In genomic region chr1:60179376-60179775, GRCm38 (mm10) we compare ENCODE assay signal across 8 mouse cellular contexts. TPM values are rescaled to one million over a fixed set of nuclear protein-coding genes. Genes with fewer than 3 reads are reported as not detected.
DNase-seq lines count a peak whose midpoint lies in the region; ATAC-seq and TF ChIP-seq lines count a peak whose summit lies in the region.

No protein-coding gene starts in this region.

- H3K9me3 ChIP-seq in kidney, embryonic 15.5 days (replicated peaks): no peaks in the 10 kb centered on the region
- H3K9me3 ChIP-seq in midbrain, embryonic 12.5 days: no peaks in the 10 kb centered on the region

- peaks cover 10% of the 10 kb centered on the region for H3K4me1 ChIP-seq in kidney, embryonic 15.5 days
- peaks cover 8% of the 10 kb centered on the region for H3K4me1 ChIP-seq in bone marrow macrophage, adult 2 months (ENCODE audit: control insufficient read depth, insufficient read depth, low read length)
- peaks cover 10% of the 10 kb centered on the region for H3K4me1 ChIP-seq in midbrain, embryonic 12.5 days

- DNase-seq in kidney, adult 11 months: no peak
- peak; percentile 11 for DNase-seq in forelimb bud, embryonic 11.5 days (ENCODE audit: low read depth, low spot score)
- DNase-seq in ovary, postnatal 36 days (ENCODE audit: low spot score): no peak
- no peak for DNase-seq in urinary bladder, postnatal 25 days (ENCODE audit: low spot score)
- DNase-seq in frontal cortex, postnatal 14 days (ENCODE audit: low spot score in 2 of 2): no peak

- no peak for TF ChIP-seq POLR2A in bone marrow macrophage, adult 2 months (IDR thresholded peaks at IDR 0.05; ENCODE audit: borderline replicate concordance, low read depth, low read length)

- TF ChIP-seq CTCF in bone marrow macrophage, adult 2 months (IDR thresholded peaks at IDR 0.05; ENCODE audit: low read depth, low read length): no peak

- no peaks in the 10 kb centered on the region for H3K27me3 ChIP-seq in kidney, embryonic 15.5 days
- no peaks in the 10 kb centered on the region for H3K27me3 ChIP-seq in midbrain, embryonic 12.5 days

- no peak for ATAC-seq in kidney, embryonic 15.5 days (replicated peaks; ENCODE audit: low FRiP score)
- ATAC-seq in midbrain, embryonic 12.5 days (ENCODE audit: low FRiP score, low read depth): no peak

- H3K4me3 ChIP-seq in kidney, embryonic 15.5 days (replicated peaks): peak overlapping the region; percentile 78
- peak overlapping the region; percentile 37 for H3K4me3 ChIP-seq in bone marrow macrophage, adult 2 months (ENCODE audit: insufficient read depth, low read length)
- H3K4me3 ChIP-seq in midbrain, embryonic 12.5 days: peak overlapping the region; percentile 89

- peak overlapping the region; percentile 61 for H3K4me2 ChIP-seq in kidney, embryonic 15.5 days
- H3K4me2 ChIP-seq in midbrain, embryonic 12.5 days (replicated peaks): peak overlapping the region; percentile 64

- H3K27ac ChIP-seq in kidney, embryonic 15.5 days: no peak overlapping the region
- no peak overlapping the region for H3K27ac ChIP-seq in bone marrow macrophage, adult 2 months (ENCODE audit: insufficient read depth, low read depth, low read length)
- H3K27ac ChIP-seq in midbrain, embryonic 12.5 days (replicated peaks): no peak overlapping the region

- H3K9ac ChIP-seq in kidney, embryonic 15.5 days: peak overlapping the region; percentile 52
- no peak overlapping the region; the same call in 1 of the 2 replicates for H3K9ac ChIP-seq in midbrain, embryonic 12.5 days (replicated peaks)

- 25% methylated on average over 4 of the region's 4 CpGs for WGBS in kidney, embryonic 15.5 days
- 24% methylated on average over 4 of the region's 4 CpGs for WGBS in midbrain, embryonic 12.5 days

- H3K36me3 ChIP-seq in kidney, embryonic 15.5 days: 0 out of 2 replicates have a peak, but pooled peaks cover 1% of the 10 kb centered on the region
- no peaks in the 10 kb centered on the region for H3K36me3 ChIP-seq in midbrain, embryonic 12.5 days

RNA-seq across cellular contexts. Expression of gene Nbeal1, which starts 1.0 kb away (rescaled TPM):
- polyA plus RNA-seq in kidney, embryonic 15.5 days (2015; fragmentation: Nextera tagmentation; extraction: Ambion mirVana): 7.9 TPM in 2 replicates
- 9.1 TPM in 2 replicates for polyA plus RNA-seq in bone marrow macrophage, adult 2 months (2012; ENCODE audit: insufficient read depth, insufficient read length, missing spikeins)
- polyA plus RNA-seq in midbrain, embryonic 12.5 days (2016; fragmentation: Nextera tagmentation; extraction: Ambion mirVana): 12.1 and 12.8 TPM in 2 replicates

Comparison
In these comparisons a context has a peak if more than half of its experiments do, and no peak if none do; other contexts are left out.
1. H3K4me3 ChIP-seq: peak in every context shown above with its lines; median percentile 89 in midbrain, embryonic 12.5 days; 78 in kidney, embryonic 15.5 days; 37 in bone marrow macrophage, adult 2 months.